Mouse (Mus musculus) bone marrow macrophage, adult 2 months (primary cell): ENCODE measurements around the gene Meis1. TPM values are rescaled to one million over a fixed set of nuclear protein-coding genes. Genes with fewer than 3 reads are reported as not detected.

ENCODE experiments used
- H3K27ac ChIP-seq: 2 replicates; pipeline ENCODE4 v1.5.1; 2012; ENCODE audit warnings: low read depth, low read length; ENCODE audit not compliant: insufficient read depth
- H3K4me1 ChIP-seq: 2 replicates; pipeline ENCODE4 v1.6.1; 2012; ENCODE audit warnings: low read length; ENCODE audit not compliant: control insufficient read depth, insufficient read depth
- H3K4me3 ChIP-seq: 2 replicates; pipeline ENCODE4 v1.5.1; 2012; ENCODE audit warnings: mild to moderate bottlenecking, low read length, moderate library complexity; ENCODE audit not compliant: insufficient read depth
- CTCF ChIP-seq: IDR thresholded peaks from 2 replicates; pipeline ENCODE4 v1.5.1; 2012; ENCODE audit warnings: low read depth, mild to moderate bottlenecking, low read length, moderate library complexity
- POLR2A ChIP-seq: IDR thresholded peaks from 2 replicates; pipeline ENCODE4 v1.6.1; 2012; ENCODE audit warnings: mild to moderate bottlenecking, low read depth, low read length, borderline replicate concordance
- polyA plus RNA-seq: library from polyadenylated mRNA; stranded (reverse); fragments of >200 nt; gene quantifications from 2 replicates; pipeline ENCODE4 v1.2.4, GENCODE M21; 2012; ENCODE audit not compliant: missing spikeins, insufficient read depth, insufficient read length

The Meis1 gene
- polyA plus RNA-seq, 1 experiment: 2.8 TPM

- TF ChIP-seq POLR2A: no peak
- no peak for TF ChIP-seq CTCF
- H3K4me1 ChIP-seq: no peaks in the 10 kb centered on the region
- H3K27ac ChIP-seq: no peak overlapping the region
- H3K4me3 ChIP-seq: no peak overlapping the region
Observed at GRCm38 (mm10) chr11:18846472-18846871, 172.3 kb downstream of the Meis1 start.

GRCm38 (mm10) chr11:18845900-18846299 is 172.9 kb downstream of the Meis1 start:
- Histone ChIP-seq H3K4me1 (no peaks in the 10 kb centered on the region), H3K27ac (no peak overlapping the region), H3K4me3 (no peak overlapping the region)
- TF ChIP-seq POLR2A (no peak), CTCF (no peak)

- Histone ChIP-seq H3K4me1 (no peaks in the 10 kb centered on the region), H3K27ac (no peak overlapping the region), H3K4me3 (no peak overlapping the region)
- TF ChIP-seq POLR2A (no peak), CTCF (no peak)
Observed at GRCm38 (mm10) chr11:18845466-18845865, 173.3 kb downstream of the Meis1 start.

- TF ChIP-seq CTCF (no peak), POLR2A (no peak)
- Histone ChIP-seq H3K4me3 (no peak overlapping the region), H3K27ac (no peak overlapping the region), H3K4me1 (no peaks in the 10 kb centered on the region)
Observed at GRCm38 (mm10) chr11:18830087-18830486, 188.7 kb downstream of the Meis1 start.
